Mouse (Mus musculus) liver, embryonic 12.5 days (tissue): Measurements from ENCODE around the gene Vps37c. TPM values are rescaled to one million over a fixed set of nuclear protein-coding genes. Genes with fewer than 3 reads are reported as not detected.
A peak's percentile ranks its signal among the peaks of the same experiment; 100 is the strongest.

Experiments
- ATAC-seq: fragments of 200-750 bp; cut with Nextera tagmentation; 2 replicates; pipeline ENCODE4 v1.8.0; 2017; ENCODE audit warnings: moderate number of reproducible peaks, mild to moderate bottlenecking, moderate library complexity
- H3K27ac ChIP-seq: fragments of 300-500 bp; sonication (generic); 2 replicates; pipeline ENCODE4 v1.5.1; 2016; ENCODE audit warnings: mild to moderate bottlenecking
- H3K27me3 ChIP-seq: fragments of 300-500 bp; sonication (generic); replicated peaks from 2 replicates; pipeline ENCODE4 v1.6.1; 2016; ENCODE audit warnings: mild to moderate bottlenecking, moderate library complexity
- H3K36me3 ChIP-seq: fragments of 300-500 bp; sonication (generic); 2 replicates; pipeline ENCODE4 v1.6.1; 2016; ENCODE audit warnings: mild to moderate bottlenecking, moderate library complexity
- H3K4me1 ChIP-seq: fragments of 300-500 bp; sonication (generic); 2 replicates; pipeline ENCODE4 v1.6.1; 2016
- H3K4me2 ChIP-seq: fragments of 300-500 bp; sonication (generic); 2 replicates; pipeline ENCODE4 v1.6.1; 2016; ENCODE audit warnings: mild to moderate bottlenecking, moderate library complexity
- H3K4me3 ChIP-seq: fragments of 300-500 bp; sonication (generic); 2 replicates; pipeline ENCODE4 v1.5.1; 2016; ENCODE audit warnings: mild to moderate bottlenecking, moderate library complexity
- H3K9ac ChIP-seq: fragments of 300-500 bp; sonication (generic); 2 replicates; pipeline ENCODE4 v1.6.1; 2016; ENCODE audit warnings: mild to moderate bottlenecking, moderate library complexity
- H3K9me3 ChIP-seq: fragments of 300-500 bp; sonication (generic); replicated peaks from 2 replicates; pipeline ENCODE4 v1.6.1; 2016; ENCODE audit warnings: mild to moderate bottlenecking, moderate library complexity
- WGBS: fragments of 180-500 bp; shearing (Covaris S2); methylation state at CpG from one replicate; pipeline ENCODE4 v1.1.7; 2016; ENCODE audit not compliant: insufficient replicate concordance; 5-methylcytosine and 5-hydroxymethylcytosine counted together
- polyA plus RNA-seq: library from polyadenylated mRNA; unstranded; fragments of >200 nt; fragmentation: Nextera tagmentation; extraction: Ambion mirVana; gene quantifications from 2 replicates; pipeline ENCODE4 v1.2.1, GENCODE M21; 2016

Vps37c gene
- polyA plus RNA-seq, 1 experiment from 2014 or later, result 14.5 TPM

- no peaks in the 10 kb centered on the region for H3K9me3 ChIP-seq
- no peak overlapping the region for H3K4me2 ChIP-seq
- peaks cover 56% of the 10 kb centered on the region for H3K36me3 ChIP-seq
- 68% methylated on average over 13 of the region's 13 CpGs for WGBS
- no peak overlapping the region for H3K27ac ChIP-seq
- no peak overlapping the region for H3K9ac ChIP-seq
- H3K4me3 ChIP-seq, result no peak overlapping the region
- H3K4me1 ChIP-seq, result peaks cover 42% of the 10 kb centered on the region
- no peaks in the 10 kb centered on the region for H3K27me3 ChIP-seq
- no peak for ATAC-seq
These were observed 18.7 kb downstream of the Vps37c start for GRCm38 (mm10) chr19:10707087-10707875.

- H3K4me3 ChIP-seq, result no peak overlapping the region
- H3K36me3 ChIP-seq, result peaks cover 62% of the 10 kb centered on the region
- no peak overlapping the region; the same call in 1 of the 2 replicates for H3K27ac ChIP-seq
- WGBS, result 79% methylated on average over 1 of the region's 1 CpGs
- H3K4me2 ChIP-seq, result no peak overlapping the region
- no peaks in the 10 kb centered on the region for H3K27me3 ChIP-seq
- peaks cover 40% of the 10 kb centered on the region for H3K4me1 ChIP-seq
- H3K9ac ChIP-seq, result no peak overlapping the region
- ATAC-seq, result no peak
- H3K9me3 ChIP-seq, result no peaks in the 10 kb centered on the region
These were observed 19.3 kb downstream of the Vps37c start for GRCm38 (mm10) chr19:10707881-10708280.

GRCm38 (mm10) chr19:10708900-10709299 lies 20.4 kb downstream of the Vps37c start:
- no peak overlapping the region for H3K4me3 ChIP-seq
- H3K36me3 ChIP-seq, result peaks cover 72% of the 10 kb centered on the region
- H3K9ac ChIP-seq, result peak overlapping the region; percentile 13; the same call in 1 of the 2 replicates
- no peak overlapping the region for H3K27ac ChIP-seq
- no peak overlapping the region for H3K4me2 ChIP-seq
- H3K27me3 ChIP-seq, result no peaks in the 10 kb centered on the region
- WGBS, result 71% methylated on average over 6 of the region's 6 CpGs
- peaks cover 30% of the 10 kb centered on the region for H3K4me1 ChIP-seq
- no peak for ATAC-seq
- H3K9me3 ChIP-seq, result no peaks in the 10 kb centered on the region

DNA sequence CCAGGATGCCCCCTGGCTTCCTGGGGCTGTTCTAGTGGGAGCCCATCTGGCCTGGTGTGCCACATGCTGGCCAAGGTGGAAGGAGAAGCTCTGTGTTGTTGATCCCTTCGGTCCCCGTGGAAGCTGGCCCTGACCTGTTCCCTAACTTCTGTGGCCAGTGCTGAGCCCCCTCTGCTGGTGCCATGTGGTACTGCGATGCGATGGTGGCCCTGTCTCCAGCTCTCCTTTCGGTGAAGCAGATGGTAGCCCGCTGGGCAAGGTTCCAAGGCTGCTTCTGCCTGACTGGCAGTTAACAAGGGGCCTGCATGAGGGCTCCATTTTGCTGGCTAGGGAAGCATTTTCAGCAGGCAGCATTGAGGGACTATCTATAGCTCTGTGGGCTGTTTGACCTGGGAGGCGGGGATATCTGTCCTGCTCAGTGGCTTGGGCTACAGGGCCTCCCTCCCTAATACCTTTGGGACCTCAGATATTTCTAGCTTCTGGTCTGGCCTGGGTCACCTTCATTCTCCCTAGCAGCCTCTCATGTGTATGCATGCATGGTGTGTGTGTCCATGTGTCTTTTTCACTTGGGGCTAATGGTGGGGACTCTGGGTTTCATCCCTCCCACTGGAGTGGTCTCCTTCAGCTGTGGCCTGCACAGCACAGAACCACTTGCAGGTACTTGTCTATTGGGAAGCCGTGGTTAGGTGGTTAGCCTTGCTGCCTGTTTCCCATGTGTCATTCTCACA lies 21.0 kb downstream of the Vps37c start:
- Histone ChIP-seq H3K4me2 (no peak overlapping the region), H3K4me1 (peaks cover 24% of the 10 kb centered on the region), H3K9ac (peak overlapping the region; percentile 13; the same call in 1 of the 2 replicates), H3K36me3 (peaks cover 78% of the 10 kb centered on the region), H3K4me3 (no peak overlapping the region), H3K27me3 (no peaks in the 10 kb centered on the region), H3K27ac (no peak overlapping the region), H3K9me3 (no peaks in the 10 kb centered on the region)
- 28% methylated on average over 8 of the region's 8 CpGs for WGBS
- peak; percentile 65 for ATAC-seq

DNA sequence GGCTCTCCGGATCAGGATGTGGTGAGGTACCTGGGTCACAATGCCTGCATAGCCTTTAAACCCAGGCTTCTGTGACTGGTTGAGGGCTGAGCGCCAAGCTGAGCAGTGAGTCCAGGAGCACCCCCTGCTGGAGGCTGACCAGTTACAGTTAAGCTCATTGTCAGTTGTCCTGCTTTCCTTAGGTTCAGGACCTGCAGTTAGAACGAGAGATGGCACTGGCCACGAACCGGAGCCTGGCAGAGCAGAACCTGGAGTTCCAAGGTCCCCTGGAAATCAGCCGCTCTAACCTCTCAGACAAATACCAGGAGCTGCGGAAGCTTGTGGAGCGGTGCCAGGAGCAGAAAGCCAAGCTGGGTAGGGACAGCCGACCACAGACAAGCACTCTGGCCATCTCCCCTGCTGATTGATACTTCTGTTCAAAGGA lies 21.6 kb downstream of the Vps37c start:
- no peak overlapping the region for H3K9ac ChIP-seq
- no peak overlapping the region for H3K4me2 ChIP-seq
- 80% methylated on average over 9 of the region's 9 CpGs for WGBS
- peaks cover 19% of the 10 kb centered on the region for H3K4me1 ChIP-seq
- peaks cover 78% of the 10 kb centered on the region for H3K36me3 ChIP-seq
- no peak overlapping the region for H3K4me3 ChIP-seq
- no peak overlapping the region for H3K27ac ChIP-seq
- peak; percentile 39 for ATAC-seq
- H3K27me3 ChIP-seq, result no peaks in the 10 kb centered on the region
- no peaks in the 10 kb centered on the region for H3K9me3 ChIP-seq

DNA sequence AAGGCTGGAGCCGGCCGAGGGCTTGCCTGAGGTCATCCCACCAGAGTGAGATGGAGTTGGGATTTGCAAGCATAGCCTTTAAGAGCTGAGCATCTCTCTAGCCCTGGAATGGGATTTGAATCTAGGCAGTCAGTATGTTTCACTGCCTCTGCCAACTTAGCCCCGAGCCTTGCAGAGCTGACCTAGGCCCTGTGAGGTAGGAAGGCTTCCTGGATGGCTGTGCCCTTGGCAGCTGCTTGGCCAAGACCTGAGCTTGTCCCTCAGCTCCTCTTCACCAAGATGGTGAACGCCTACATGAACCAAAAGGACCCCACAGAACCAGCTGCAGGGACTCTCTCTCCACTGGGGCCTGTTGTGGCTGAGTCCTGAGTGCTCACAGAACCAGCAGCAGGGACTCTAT lies 22.2 kb downstream of the Vps37c start:
- Histone ChIP-seq H3K9me3 (no peaks in the 10 kb centered on the region), H3K9ac (no peak overlapping the region), H3K36me3 (peaks cover 78% of the 10 kb centered on the region), H3K27me3 (no peaks in the 10 kb centered on the region), H3K4me2 (no peak overlapping the region), H3K4me1 (peaks cover 13% of the 10 kb centered on the region), H3K27ac (no peak overlapping the region), H3K4me3 (no peak overlapping the region)
- no peak for ATAC-seq
- 83% methylated on average over 4 of the region's 4 CpGs for WGBS

- Histone ChIP-seq H3K27ac (no peak overlapping the region), H3K9ac (no peak overlapping the region), H3K4me1 (peaks cover 13% of the 10 kb centered on the region), H3K27me3 (no peaks in the 10 kb centered on the region), H3K9me3 (no peaks in the 10 kb centered on the region), H3K4me3 (no peak overlapping the region), H3K4me2 (no peak overlapping the region), H3K36me3 (peaks cover 64% of the 10 kb centered on the region)
- ATAC-seq, result no peak
- 87% methylated on average over 7 of the region's 7 CpGs for WGBS
These were observed 23.7 kb downstream of the Vps37c start for GRCm38 (mm10) chr19:10712194-10712593.

DNA sequence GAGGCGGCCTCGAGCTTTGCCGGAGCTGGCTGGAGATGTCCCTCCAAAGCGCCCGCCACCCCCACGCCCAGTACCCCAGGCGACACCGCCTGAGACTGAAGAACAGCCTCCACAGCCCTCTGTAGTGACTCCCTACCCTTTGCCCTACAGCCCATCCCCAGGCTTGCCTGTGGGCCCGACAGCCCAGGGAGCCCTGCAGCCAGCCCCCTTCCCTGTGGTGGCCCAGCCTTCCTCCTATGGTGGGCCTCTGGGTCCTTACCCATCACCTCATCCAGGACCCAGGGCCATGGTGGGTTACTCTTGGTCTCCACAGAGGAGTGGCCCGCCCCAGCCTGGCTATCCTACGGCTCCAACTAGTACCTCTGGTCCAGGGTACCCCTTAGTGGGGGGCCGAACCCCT lies 24.1 kb downstream of the Vps37c start:
- H3K9me3 ChIP-seq, result no peaks in the 10 kb centered on the region
- no peak overlapping the region for H3K4me2 ChIP-seq
- ATAC-seq, result no peak
- 84% methylated on average over 12 of the region's 12 CpGs for WGBS
- no peak overlapping the region for H3K27ac ChIP-seq
- H3K9ac ChIP-seq, result no peak overlapping the region
- H3K4me3 ChIP-seq, result no peak overlapping the region
- H3K4me1 ChIP-seq, result peaks cover 13% of the 10 kb centered on the region
- H3K36me3 ChIP-seq, result peaks cover 59% of the 10 kb centered on the region
- H3K27me3 ChIP-seq, result no peaks in the 10 kb centered on the region

- Histone ChIP-seq H3K4me1 (peaks cover 13% of the 10 kb centered on the region), H3K4me3 (no peak overlapping the region), H3K9ac (no peak overlapping the region), H3K27ac (no peak overlapping the region), H3K36me3 (peaks cover 50% of the 10 kb centered on the region), H3K9me3 (no peaks in the 10 kb centered on the region), H3K4me2 (no peak overlapping the region), H3K27me3 (no peaks in the 10 kb centered on the region)
- no peak for ATAC-seq
- 82% methylated on average over 10 of the region's 10 CpGs for WGBS
These were observed 25.0 kb downstream of the Vps37c start for GRCm38 (mm10) chr19:10713551-10713950.

DNA sequence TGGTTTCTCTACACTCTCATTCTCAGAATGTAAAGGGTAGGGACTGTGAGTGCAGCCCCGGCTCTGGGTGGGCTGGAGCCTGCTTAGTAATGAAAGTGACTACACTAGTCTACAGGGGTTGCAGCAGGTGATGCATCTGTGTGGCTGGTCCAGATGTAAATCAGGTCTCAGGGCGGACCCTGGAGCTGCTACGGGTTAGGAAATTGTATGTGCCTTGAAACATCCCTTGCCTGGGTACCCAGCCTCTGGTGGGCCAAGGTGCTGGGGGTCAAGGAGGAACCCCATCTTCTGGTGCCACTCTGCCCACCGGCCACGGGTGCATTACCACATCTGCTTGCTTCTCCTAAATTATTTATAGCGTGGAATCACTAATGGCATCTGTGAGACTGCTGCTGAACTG lies 25.6 kb downstream of the Vps37c start:
- H3K9ac ChIP-seq, result no peak overlapping the region
- no peak overlapping the region for H3K27ac ChIP-seq
- H3K27me3 ChIP-seq, result no peaks in the 10 kb centered on the region
- ATAC-seq, result no peak
- peaks cover 47% of the 10 kb centered on the region for H3K36me3 ChIP-seq
- WGBS, result 79% methylated on average over 6 of the region's 6 CpGs
- no peak overlapping the region for H3K4me2 ChIP-seq
- H3K9me3 ChIP-seq, result no peaks in the 10 kb centered on the region
- H3K4me3 ChIP-seq, result no peak overlapping the region
- H3K4me1 ChIP-seq, result peaks cover 7% of the 10 kb centered on the region

GRCm38 (mm10) chr19:10714682-10715475 lies 26.3 kb downstream of the Vps37c start:
- H3K4me2 ChIP-seq, result no peak overlapping the region
- ATAC-seq, result no peak

DNA sequence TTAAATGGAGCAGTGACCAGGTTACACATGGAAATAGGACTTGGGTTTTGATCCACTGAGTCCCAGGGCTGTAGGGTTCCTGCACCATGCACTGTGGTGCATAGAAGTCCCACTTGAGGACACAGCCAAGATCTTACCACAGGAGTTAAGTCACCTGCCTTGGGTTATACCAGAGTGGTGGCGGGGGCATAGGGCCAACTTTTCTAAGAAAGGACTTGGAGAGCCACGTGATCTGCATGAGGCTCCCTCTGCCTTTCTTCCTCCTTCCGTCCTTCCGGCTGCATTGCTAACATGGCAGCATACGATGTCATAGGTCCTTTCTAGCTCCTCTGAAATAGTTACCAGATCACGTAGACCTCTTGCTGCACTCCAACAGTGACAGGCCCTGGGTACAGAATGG lies 26.9 kb downstream of the Vps37c start:
- Histone ChIP-seq H3K36me3 (peaks cover 40% of the 10 kb centered on the region), H3K27me3 (no peaks in the 10 kb centered on the region), H3K4me2 (no peak overlapping the region), H3K27ac (no peak overlapping the region), H3K4me1 (peaks cover 3% of the 10 kb centered on the region; the same call in 1 of the 2 replicates), H3K9me3 (no peaks in the 10 kb centered on the region), H3K9ac (no peak overlapping the region), H3K4me3 (no peak overlapping the region)
- ATAC-seq, result no peak
- 79% methylated on average over 6 of the region's 6 CpGs for WGBS

More at GRCm38 (mm10) chr19:10714682-10715475, 26.3 kb downstream of the Vps37c start:
- 46% methylated on average over 4 of the region's 4 CpGs for WGBS
- Histone ChIP-seq H3K9ac (no peak overlapping the region), H3K27ac (no peak overlapping the region), H3K27me3 (no peaks in the 10 kb centered on the region), H3K36me3 (peaks cover 46% of the 10 kb centered on the region), H3K4me3 (no peak overlapping the region), H3K4me1 (no peaks in the 10 kb centered on the region), H3K9me3 (no peaks in the 10 kb centered on the region)
